Mouse (Mus musculus): ENCODE measurements around the gene Ppp1r12b. TPM values are rescaled to one million over a fixed set of nuclear protein-coding genes. Genes with fewer than 3 reads are reported as not detected.
"Not testable (repeated sequence)": the region's sequence is repeated elsewhere in the genome, so short reads cannot be mapped to it uniquely, and the experiment has no call there.

The Ppp1r12b gene
- polyA plus RNA-seq, 1 experiment from 2014 or later, result 11.8 TPM

GRCm38 (mm10) chr1:134830881-134831280 lies 124.9 kb downstream of the Ppp1r12b start:
- H3K27me3 ChIP-seq (replicated peaks; ENCODE audit: control insufficient read depth, insufficient read depth, low read length); ATAC-seq (ENCODE audit: low read depth); DNase-seq (ENCODE audit: low spot score); H3K9me3 ChIP-seq (ENCODE audit: control insufficient read depth, low read length); H3K4me1 ChIP-seq (ENCODE audit: control insufficient read depth, insufficient read depth, low read length); H3K9ac ChIP-seq (ENCODE audit: low read depth, low read length); H3K4me3 ChIP-seq (ENCODE audit: low read depth, low read length); H3K4me2 ChIP-seq (ENCODE audit: low read depth, low read length); H3K27ac ChIP-seq (replicated peaks; ENCODE audit: low read depth, low read length): not testable (repeated sequence)
- peaks cover 28% of the 10 kb centered on the region for H3K36me3 ChIP-seq (ENCODE audit: control insufficient read depth, insufficient read depth, low read length)
- 82% methylated on average over 3 of the region's 3 CpGs for WGBS

DNA sequence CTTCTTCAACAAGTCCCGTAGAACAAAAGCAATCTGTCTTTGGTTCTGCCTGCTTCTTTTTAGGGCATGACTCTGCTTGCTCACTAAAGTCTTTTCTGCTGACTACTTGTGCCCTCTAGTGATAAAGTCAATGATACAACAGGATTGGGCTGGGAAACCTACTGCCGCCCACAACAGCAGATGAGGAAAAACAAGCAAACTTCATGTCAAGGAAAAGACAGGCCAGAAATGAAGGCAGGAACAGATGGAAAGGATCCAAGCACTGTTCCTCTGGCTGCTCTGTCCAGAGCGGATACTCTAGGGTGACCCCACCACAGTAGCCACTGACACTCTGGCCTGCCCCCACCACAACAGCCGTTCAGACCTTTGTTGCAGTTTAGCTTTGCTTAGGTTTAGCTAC lies 126.1 kb downstream of the Ppp1r12b start:
- Histone ChIP-seq H3K4me2 (ENCODE audit: low read depth, low read length) (no peak overlapping the region), H3K36me3 (ENCODE audit: control insufficient read depth, insufficient read depth, low read length) (peaks cover 16% of the 10 kb centered on the region), H3K4me1 (ENCODE audit: control insufficient read depth, insufficient read depth, low read length) (no peaks in the 10 kb centered on the region), H3K27ac (replicated peaks; ENCODE audit: low read depth, low read length) (no peak overlapping the region; the same call in 1 of the 2 replicates), H3K9me3 (ENCODE audit: control insufficient read depth, low read length) (no peaks in the 10 kb centered on the region), H3K9ac (ENCODE audit: low read depth, low read length) (no peak overlapping the region), H3K4me3 (ENCODE audit: low read depth, low read length) (no peak overlapping the region), H3K27me3 (replicated peaks; ENCODE audit: control insufficient read depth, insufficient read depth, low read length) (no peaks in the 10 kb centered on the region)
- ATAC-seq (ENCODE audit: low read depth) (no peak), DNase-seq (ENCODE audit: low spot score) (peak; percentile 83)
- WGBS, result 54% methylated on average over 4 of the region's 4 CpGs

DNA sequence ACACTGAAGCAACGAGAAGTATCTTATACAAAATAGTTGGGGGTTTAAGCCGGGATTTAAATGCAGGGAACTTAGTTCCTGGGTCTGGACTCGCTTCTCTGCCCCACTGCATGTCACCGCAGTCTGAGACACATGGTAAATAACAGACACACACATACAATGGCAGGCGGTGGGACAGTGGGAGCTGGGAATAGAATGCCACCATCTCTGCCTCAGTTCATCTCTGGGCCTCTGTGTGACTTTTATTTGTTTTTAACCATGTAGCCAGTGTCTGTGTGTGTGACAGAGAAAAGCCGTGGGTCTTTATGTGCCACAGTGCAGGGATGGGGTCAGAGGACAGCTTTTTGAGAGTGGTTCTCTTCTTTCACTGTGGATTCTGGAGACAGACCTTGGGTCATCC lies 130.8 kb downstream of the Ppp1r12b start:
- Histone ChIP-seq H3K4me3 (ENCODE audit: low read depth, low read length) (no peak overlapping the region), H3K36me3 (ENCODE audit: control insufficient read depth, insufficient read depth, low read length) (0 out of 2 replicates have a peak, but pooled peaks cover 4% of the 10 kb centered on the region), H3K4me1 (ENCODE audit: control insufficient read depth, insufficient read depth, low read length) (peaks cover 3% of the 10 kb centered on the region; the same call in 1 of the 2 replicates), H3K27ac (replicated peaks; ENCODE audit: low read depth, low read length) (0 out of 2 replicates have a peak overlapping the region, but pooled peaks have one; percentile 15), H3K9me3 (ENCODE audit: control insufficient read depth, low read length) (no peaks in the 10 kb centered on the region), H3K9ac (ENCODE audit: low read depth, low read length) (no peak overlapping the region), H3K4me2 (ENCODE audit: low read depth, low read length) (no peak overlapping the region), H3K27me3 (replicated peaks; ENCODE audit: control insufficient read depth, insufficient read depth, low read length) (no peaks in the 10 kb centered on the region)
- ATAC-seq (ENCODE audit: low read depth) (no peak), DNase-seq (ENCODE audit: low spot score) (no peak)
- WGBS, result 73% methylated on average over 6 of the region's 6 CpGs

DNA sequence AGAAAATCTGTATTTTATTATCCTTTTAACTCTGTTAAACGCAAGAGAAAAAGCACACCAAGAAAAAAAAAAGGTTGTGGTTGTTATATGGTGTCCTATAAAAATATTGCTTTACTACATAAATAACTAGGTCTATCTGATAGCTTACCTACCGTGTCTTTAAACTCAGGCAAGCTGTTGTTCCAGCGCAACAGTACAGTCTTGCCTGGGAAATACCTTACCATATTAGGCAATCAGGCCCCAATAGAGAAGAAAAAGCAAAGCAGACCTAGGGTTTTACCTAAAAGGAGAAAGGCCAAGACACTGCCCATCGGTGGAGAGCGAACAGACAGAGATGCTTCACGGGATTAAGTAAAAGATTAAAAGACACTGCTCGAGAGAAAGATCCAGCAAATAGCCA lies 131.9 kb downstream of the Ppp1r12b start:
- DNase-seq (ENCODE audit: low spot score) (no peak), ATAC-seq (ENCODE audit: low read depth) (no peak)
- no peaks in the 10 kb centered on the region for H3K9me3 ChIP-seq (ENCODE audit: control insufficient read depth, low read length)
- WGBS, result 32% methylated on average over 7 of the region's 7 CpGs
- no peak overlapping the region for H3K4me3 ChIP-seq (ENCODE audit: low read depth, low read length)
- H3K27ac ChIP-seq (replicated peaks; ENCODE audit: low read depth, low read length), result peak overlapping the region; percentile 41
- H3K9ac ChIP-seq (ENCODE audit: low read depth, low read length), result no peak overlapping the region
- peaks cover 3% of the 10 kb centered on the region; the same call in 1 of the 2 replicates for H3K4me1 ChIP-seq (ENCODE audit: control insufficient read depth, insufficient read depth, low read length)
- no peaks in the 10 kb centered on the region for H3K27me3 ChIP-seq (replicated peaks; ENCODE audit: control insufficient read depth, insufficient read depth, low read length)
- no peak overlapping the region for H3K4me2 ChIP-seq (ENCODE audit: low read depth, low read length)
- H3K36me3 ChIP-seq (ENCODE audit: control insufficient read depth, insufficient read depth, low read length), result 0 out of 2 replicates have a peak, but pooled peaks cover 4% of the 10 kb centered on the region

DNA sequence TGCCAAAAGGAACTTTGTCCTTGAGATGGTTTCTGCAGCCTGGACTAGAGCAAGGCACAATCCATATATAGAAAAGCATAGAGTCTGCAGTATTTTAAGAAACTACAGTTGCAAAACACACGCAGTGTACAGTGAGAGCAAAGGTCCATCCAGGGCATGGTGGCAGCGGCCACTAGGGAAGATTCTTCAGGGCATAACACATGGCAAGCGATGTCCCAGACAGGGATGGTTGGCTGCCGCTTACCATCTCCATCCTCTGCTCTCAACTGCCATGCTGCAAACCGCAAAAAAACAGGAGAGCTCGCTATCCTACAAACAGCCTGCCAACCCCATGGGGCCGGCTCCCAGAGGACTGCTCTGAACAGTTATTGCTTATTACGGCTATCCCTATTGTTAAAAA lies 132.4 kb downstream of the Ppp1r12b start:
- H3K4me1 ChIP-seq (ENCODE audit: control insufficient read depth, insufficient read depth, low read length), result peaks cover 3% of the 10 kb centered on the region; the same call in 1 of the 2 replicates
- no peak overlapping the region for H3K4me3 ChIP-seq (ENCODE audit: low read depth, low read length)
- peak; percentile 55 for DNase-seq (ENCODE audit: low spot score)
- WGBS, result 62% methylated on average over 8 of the region's 8 CpGs
- no peaks in the 10 kb centered on the region for H3K9me3 ChIP-seq (ENCODE audit: control insufficient read depth, low read length)
- no peak overlapping the region for H3K9ac ChIP-seq (ENCODE audit: low read depth, low read length)
- H3K27ac ChIP-seq (replicated peaks; ENCODE audit: low read depth, low read length), result no peak overlapping the region
- H3K27me3 ChIP-seq (replicated peaks; ENCODE audit: control insufficient read depth, insufficient read depth, low read length), result no peaks in the 10 kb centered on the region
- peak; percentile 81 for ATAC-seq (ENCODE audit: low read depth)
- H3K4me2 ChIP-seq (ENCODE audit: low read depth, low read length), result no peak overlapping the region
- 0 out of 2 replicates have a peak, but pooled peaks cover 4% of the 10 kb centered on the region for H3K36me3 ChIP-seq (ENCODE audit: control insufficient read depth, insufficient read depth, low read length)

DNA sequence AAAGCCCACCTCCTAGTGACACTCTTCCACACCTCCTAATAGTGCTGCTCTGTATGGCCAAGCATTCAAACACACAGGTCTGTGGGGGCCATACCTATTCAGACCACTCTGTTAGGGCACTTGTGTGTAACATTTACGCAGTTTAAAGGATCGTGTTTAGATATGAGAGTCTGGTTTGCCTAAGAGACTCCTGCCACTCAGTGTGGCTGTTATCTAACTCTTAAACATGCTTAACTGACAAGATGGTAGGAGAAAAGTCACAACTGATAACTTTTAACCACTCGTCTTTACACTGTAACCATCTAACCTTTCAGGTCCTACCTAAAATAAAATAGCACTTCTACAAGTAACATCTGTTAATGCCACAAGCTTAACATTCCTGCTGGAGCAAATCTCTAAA lies 134.9 kb downstream of the Ppp1r12b start:
- no peak overlapping the region for H3K4me2 ChIP-seq (ENCODE audit: low read depth, low read length)
- no peak overlapping the region for H3K4me3 ChIP-seq (ENCODE audit: low read depth, low read length)
- 80% methylated on average over 3 of the region's 3 CpGs for WGBS
- H3K9me3 ChIP-seq (ENCODE audit: control insufficient read depth, low read length), result no peaks in the 10 kb centered on the region
- H3K27ac ChIP-seq (replicated peaks; ENCODE audit: low read depth, low read length), result no peak overlapping the region
- DNase-seq (ENCODE audit: low spot score) (no peak), ATAC-seq (ENCODE audit: low read depth) (no peak)
- no peaks in the 10 kb centered on the region for H3K36me3 ChIP-seq (ENCODE audit: control insufficient read depth, insufficient read depth, low read length)
- H3K9ac ChIP-seq (ENCODE audit: low read depth, low read length), result no peak overlapping the region
- no peaks in the 10 kb centered on the region for H3K27me3 ChIP-seq (replicated peaks; ENCODE audit: control insufficient read depth, insufficient read depth, low read length)
- peaks cover 19% of the 10 kb centered on the region; the same call in 1 of the 2 replicates for H3K4me1 ChIP-seq (ENCODE audit: control insufficient read depth, insufficient read depth, low read length)

GRCm38 (mm10) chr1:134819196-134819595 lies 136.5 kb downstream of the Ppp1r12b start:
- ATAC-seq (ENCODE audit: low read depth), result no peak
- 88% methylated on average over 11 of the region's 11 CpGs for WGBS

GRCm38 (mm10) chr1:134818716-134819115 lies 137.0 kb downstream of the Ppp1r12b start:
- Histone ChIP-seq H3K36me3 (ENCODE audit: control insufficient read depth, insufficient read depth, low read length) (no peaks in the 10 kb centered on the region), H3K4me1 (ENCODE audit: control insufficient read depth, insufficient read depth, low read length) (peaks cover 26% of the 10 kb centered on the region; the same call in 1 of the 2 replicates), H3K9ac (ENCODE audit: low read depth, low read length) (no peak overlapping the region), H3K4me3 (ENCODE audit: low read depth, low read length) (no peak overlapping the region), H3K9me3 (ENCODE audit: control insufficient read depth, low read length) (no peaks in the 10 kb centered on the region), H3K27ac (replicated peaks; ENCODE audit: low read depth, low read length) (peak overlapping the region; percentile 6; the same call in 1 of the 2 replicates), H3K4me2 (ENCODE audit: low read depth, low read length) (no peak overlapping the region), H3K27me3 (replicated peaks; ENCODE audit: control insufficient read depth, insufficient read depth, low read length) (no peaks in the 10 kb centered on the region)
- DNase-seq (ENCODE audit: low spot score) (no peak), ATAC-seq (ENCODE audit: low read depth) (no peak)
- WGBS, result 94% methylated on average over 3 of the region's 3 CpGs

More at GRCm38 (mm10) chr1:134819196-134819595, 136.5 kb downstream of the Ppp1r12b start:
- no peaks in the 10 kb centered on the region for H3K27me3 ChIP-seq (replicated peaks; ENCODE audit: control insufficient read depth, insufficient read depth, low read length)
- no peak overlapping the region for H3K4me2 ChIP-seq (ENCODE audit: low read depth, low read length)
- H3K9me3 ChIP-seq (ENCODE audit: control insufficient read depth, low read length), result no peaks in the 10 kb centered on the region
- H3K4me3 ChIP-seq (ENCODE audit: low read depth, low read length), result no peak overlapping the region
- H3K4me1 ChIP-seq (ENCODE audit: control insufficient read depth, insufficient read depth, low read length), result peaks cover 26% of the 10 kb centered on the region; the same call in 1 of the 2 replicates
- no peak overlapping the region for H3K9ac ChIP-seq (ENCODE audit: low read depth, low read length)
- H3K36me3 ChIP-seq (ENCODE audit: control insufficient read depth, insufficient read depth, low read length), result no peaks in the 10 kb centered on the region
- peak overlapping the region; percentile 6; the same call in 1 of the 2 replicates for H3K27ac ChIP-seq (replicated peaks; ENCODE audit: low read depth, low read length)
- DNase-seq (ENCODE audit: low spot score), result no peak
